In the genomic region with DNA sequence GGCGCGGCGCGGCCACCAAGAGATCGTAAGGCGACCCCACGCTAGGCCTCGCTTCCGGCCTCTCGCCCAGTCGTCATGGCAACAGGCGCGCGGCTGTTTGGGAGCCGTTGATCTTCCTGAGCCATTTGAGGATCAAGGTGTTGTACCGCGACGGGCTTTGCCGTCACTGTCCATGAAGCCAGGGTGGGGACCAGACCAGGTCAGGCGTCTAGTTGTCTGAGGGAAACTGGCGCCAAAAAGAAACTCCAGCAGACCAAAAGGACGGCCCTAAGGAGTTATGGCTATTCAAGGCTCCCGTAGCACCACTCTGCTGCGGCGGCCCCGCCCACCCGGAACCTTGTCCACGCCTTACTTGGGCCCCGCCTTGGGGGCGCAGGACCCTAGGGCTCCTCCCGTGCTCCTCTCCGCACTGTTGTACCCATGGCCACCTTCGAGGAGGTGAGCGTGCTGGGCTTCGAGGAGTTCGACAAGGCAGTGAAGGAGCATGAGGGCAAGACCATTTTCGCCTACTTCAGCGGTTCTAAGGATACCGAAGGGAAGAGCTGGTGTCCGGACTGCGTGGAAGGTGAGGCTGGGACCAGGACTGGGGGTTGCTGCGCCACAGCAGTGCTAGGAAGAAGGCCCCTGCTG, we compare ENCODE assay signal across 8 mouse cellular contexts. TPM values are rescaled to one million over a fixed set of nuclear protein-coding genes. Genes with fewer than 3 reads are reported as not detected.
DNase-seq lines count a peak whose midpoint lies in the region; ATAC-seq and TF ChIP-seq lines count a peak whose summit lies in the region.

A gene (minus strand): TSS at position 256 of the 630 bp plus-strand sequence.
A gene (plus strand): TSS at position 344 of the 630 bp plus-strand sequence.

- H3K27ac ChIP-seq in forebrain, embryonic 11.5 days (ENCODE audit: low read depth, low read length), result peak within 1 kb of the TSS; percentile 43; the same call in 1 of the 2 replicates
- peak within 1 kb of the TSS; percentile 69 for H3K27ac ChIP-seq in heart, embryonic 16.5 days (ENCODE audit: low read length)
- H3K27ac ChIP-seq in liver, embryonic 14.5 days, result peak within 1 kb of the TSS; percentile 23; the same call in 1 of the 2 replicates
- H3K27ac ChIP-seq in stomach, embryonic 15.5 days, result peak within 1 kb of the TSS; percentile 70

- no peaks in the 10 kb centered on the region for H3K9me3 ChIP-seq in E14TG2a.4 (ENCODE audit: low read length)
- H3K9me3 ChIP-seq in forebrain, embryonic 11.5 days (ENCODE audit: control insufficient read depth, low read length), result no peaks in the 10 kb centered on the region
- no peaks in the 10 kb centered on the region for H3K9me3 ChIP-seq in heart, embryonic 16.5 days (replicated peaks; ENCODE audit: control insufficient read depth, low read length)
- H3K9me3 ChIP-seq in liver, embryonic 14.5 days (ENCODE audit: control insufficient read depth, low read length), result no peaks in the 10 kb centered on the region
- no peaks in the 10 kb centered on the region for H3K9me3 ChIP-seq in stomach, embryonic 15.5 days

- peak within 1 kb of the TSS; percentile 88 for H3K4me3 ChIP-seq in E14TG2a.4 (replicated peaks; ENCODE audit: low read length)
- H3K4me3 ChIP-seq in forebrain, embryonic 11.5 days (ENCODE audit: low read depth, low read length), result peak within 1 kb of the TSS; percentile 87
- H3K4me3 ChIP-seq in heart, embryonic 16.5 days (ENCODE audit: low read length), result peak within 1 kb of the TSS; percentile 96
- peak within 1 kb of the TSS; percentile 92 to 95 for H3K4me3 ChIP-seq in liver, embryonic 14.5 days (ENCODE audit: insufficient read depth in 1 of 2, low read depth in 2 of 2, low read length in 2 of 2)
- peak within 1 kb of the TSS; percentile 68 for H3K4me3 ChIP-seq in stomach, embryonic 15.5 days (replicated peaks)

- peaks cover 41% of the 10 kb centered on the region for H3K36me3 ChIP-seq in E14TG2a.4 (ENCODE audit: insufficient read depth, low read length)
- peaks cover 3% of the 10 kb centered on the region; the same call in 1 of the 2 replicates for H3K36me3 ChIP-seq in forebrain, embryonic 11.5 days (ENCODE audit: control insufficient read depth, insufficient read depth, low read length)
- H3K36me3 ChIP-seq in heart, embryonic 16.5 days (ENCODE audit: control insufficient read depth, insufficient read depth), result peaks cover 16% of the 10 kb centered on the region
- H3K36me3 ChIP-seq in liver, embryonic 14.5 days (replicated peaks; ENCODE audit: control insufficient read depth, insufficient read depth, low read depth), result peaks cover 3% of the 10 kb centered on the region
- H3K36me3 ChIP-seq in stomach, embryonic 15.5 days, result peaks cover 14% of the 10 kb centered on the region

- ATAC-seq in forebrain, embryonic 11.5 days (replicated peaks; ENCODE audit: low FRiP score), result peak; percentile 95
- ATAC-seq in heart, embryonic 16.5 days (replicated peaks; ENCODE audit: extremely low read depth, insufficient read depth, low FRiP score), result peak; percentile 97
- peak; percentile 91 for ATAC-seq in liver, embryonic 14.5 days (ENCODE audit: insufficient read depth)
- peak; percentile 95 for ATAC-seq in stomach, embryonic 15.5 days (ENCODE audit: insufficient read depth, low FRiP score, low read depth)

- no peak for TF ChIP-seq CTCF in E14TG2a.4 (conservative IDR thresholded peaks at IDR 0.05; ENCODE audit: low read length)
- TF ChIP-seq CTCF in liver, embryonic 14.5 days (IDR thresholded peaks at IDR 0.05; ENCODE audit: low read depth), result no peak

- peaks cover 37% of the 10 kb centered on the region for H3K4me1 ChIP-seq in E14TG2a.4 (replicated peaks; ENCODE audit: low read depth, low read length)
- peaks cover 9% of the 10 kb centered on the region for H3K4me1 ChIP-seq in forebrain, embryonic 11.5 days (replicated peaks; ENCODE audit: control insufficient read depth, insufficient read depth, low read length)
- H3K4me1 ChIP-seq in heart, embryonic 16.5 days (ENCODE audit: control insufficient read depth, insufficient read depth, low read length), result peaks cover 15% of the 10 kb centered on the region
- peaks cover 5 to 10% of the 10 kb centered on the region in 2 experiments; a peak in 3 of 4 replicates for H3K4me1 ChIP-seq in liver, embryonic 14.5 days (replicated peaks; ENCODE audit: control insufficient read depth in 2 of 2, insufficient read depth in 2 of 2, low read length in 1 of 2)
- H3K4me1 ChIP-seq in stomach, embryonic 15.5 days, result peaks cover 14% of the 10 kb centered on the region

- peak; percentile 70 for DNase-seq in c-Kit-positive CD71-positive TER-119-negative erythroid progenitor cells, embryonic 14.5 days (ENCODE audit: low read depth)
- peak; percentile 90 for DNase-seq in forebrain, embryonic 11.5 days (ENCODE audit: low spot score)
- peak; percentile 93 to 95 for DNase-seq in kidney, postnatal 25 days
- DNase-seq in liver, embryonic 14.5 days (ENCODE audit: low read depth in 3 of 3, low spot score in 3 of 3), result peak; percentile 66 to 69 (median 67)
- DNase-seq in neural tube, embryonic 10.5 days (ENCODE audit: extremely low spot score, low spot score), result peak; percentile 90

- TF ChIP-seq EP300 in liver, embryonic 14.5 days (IDR thresholded peaks at IDR 0.05; ENCODE audit: low read depth), result no peak

- 0% methylated on average over 42 of the region's 42 CpGs for WGBS in forebrain, embryonic 11.5 days
- under 1% methylated on average over 42 of the region's 42 CpGs for WGBS in heart, embryonic 16.5 days
- WGBS in liver, embryonic 14.5 days (ENCODE audit: insufficient replicate concordance), result under 1% methylated on average over 42 of the region's 42 CpGs
- WGBS in stomach, embryonic 15.5 days, result under 1% methylated on average over 42 of the region's 42 CpGs

- peak within 1 kb of the TSS; percentile 89 for H3K4me2 ChIP-seq in forebrain, embryonic 11.5 days (ENCODE audit: low read depth, low read length, severe bottlenecking)
- H3K4me2 ChIP-seq in heart, embryonic 16.5 days (ENCODE audit: low read depth, low read length), result peak within 1 kb of the TSS; percentile 84
- peak within 1 kb of the TSS; percentile 96 for H3K4me2 ChIP-seq in liver, embryonic 14.5 days (ENCODE audit: low read depth)
- H3K4me2 ChIP-seq in stomach, embryonic 15.5 days, result peak within 1 kb of the TSS; percentile 94

- peaks cover 16% of the 10 kb centered on the region for H3K27me3 ChIP-seq in E14TG2a.4 (ENCODE audit: insufficient read depth, low read length)
- no peaks in the 10 kb centered on the region for H3K27me3 ChIP-seq in forebrain, embryonic 11.5 days (ENCODE audit: control insufficient read depth, insufficient read depth, low read length)
- H3K27me3 ChIP-seq in heart, embryonic 16.5 days (ENCODE audit: control insufficient read depth, insufficient read depth, low read length), result no peaks in the 10 kb centered on the region
- H3K27me3 ChIP-seq in liver, embryonic 14.5 days (ENCODE audit: control insufficient read depth, insufficient read depth, low read length), result no peaks in the 10 kb centered on the region
- no peaks in the 10 kb centered on the region for H3K27me3 ChIP-seq in stomach, embryonic 15.5 days (replicated peaks)

- peak within 1 kb of the TSS; percentile 83 for H3K9ac ChIP-seq in forebrain, embryonic 11.5 days (ENCODE audit: low read length)
- peak within 1 kb of the TSS; percentile 93 for H3K9ac ChIP-seq in heart, embryonic 16.5 days (ENCODE audit: low read length)
- peak within 1 kb of the TSS; percentile 60 for H3K9ac ChIP-seq in liver, embryonic 14.5 days (replicated peaks)
- peak within 1 kb of the TSS; percentile 60 for H3K9ac ChIP-seq in stomach, embryonic 15.5 days

RNA-seq across cellular contexts. Expression of the first gene that starts in this region (rescaled TPM):
- polyA plus RNA-seq in forebrain, embryonic 11.5 days (2014; fragmentation: Nextera tagmentation; extraction: Ambion mirVana), result 18.7 and 19.2 TPM in 2 replicates
- 7.5 and 9.2 TPM in 2 replicates for polyA plus RNA-seq in heart, embryonic 16.5 days (2015; fragmentation: Nextera tagmentation; extraction: Ambion mirVana)
- 1.5 and 2.3 TPM in 2 replicates for polyA plus RNA-seq in liver, embryonic 14.5 days (2012; rRNA removed)
- polyA plus RNA-seq in liver, embryonic 14.5 days (2014; fragmentation: Nextera tagmentation; extraction: Ambion mirVana), result 2.1 and 2.8 TPM in 2 replicates
- polyA plus RNA-seq in stomach, embryonic 15.5 days (2015; fragmentation: Nextera tagmentation; extraction: Ambion mirVana), result 14.6 and 15.5 TPM in 2 replicates

RNA-seq across cellular contexts. Expression of the second gene that starts in this region (rescaled TPM):
- polyA plus RNA-seq in forebrain, embryonic 11.5 days (2014; fragmentation: Nextera tagmentation; extraction: Ambion mirVana), result 147 and 156 TPM in 2 replicates
- polyA plus RNA-seq in heart, embryonic 16.5 days (2015; fragmentation: Nextera tagmentation; extraction: Ambion mirVana), result 149 and 160 TPM in 2 replicates
- 27.3 and 43.5 TPM in 2 replicates for polyA plus RNA-seq in liver, embryonic 14.5 days (2012; rRNA removed)
- 66.9 and 68.0 TPM in 2 replicates for polyA plus RNA-seq in liver, embryonic 14.5 days (2014; fragmentation: Nextera tagmentation; extraction: Ambion mirVana)
- 229 and 231 TPM in 2 replicates for polyA plus RNA-seq in stomach, embryonic 15.5 days (2015; fragmentation: Nextera tagmentation; extraction: Ambion mirVana)

Comparison
In these comparisons a context has a peak if more than half of its experiments do, and no peak if none do; other contexts are left out.
1. Peak in every context shown above with its lines: DNase-seq, ATAC-seq, H3K4me3 ChIP-seq and H3K27ac ChIP-seq.